Mouse (Mus musculus) forebrain, embryonic 13.5 days (tissue): ENCODE measurements around the gene Ssc4d. TPM values are rescaled to one million over a fixed set of nuclear protein-coding genes. Genes with fewer than 3 reads are reported as not detected.

ENCODE experiments used
- ATAC-seq: fragments of 200-750 bp; cut with Nextera tagmentation; 2 replicates; pipeline ENCODE4 v1.8.0; 2017
- H3K27ac ChIP-seq: fragments of 300-500 bp; sonication (generic); 2 replicates; pipeline ENCODE4 v1.5.1; 2015; ENCODE audit warnings: inconsistent platforms, mild to moderate bottlenecking, moderate library complexity
- H3K27me3 ChIP-seq: fragments of 300-500 bp; sonication (generic); 2 replicates; pipeline ENCODE4 v1.6.1; 2015; ENCODE audit warnings: mild to moderate bottlenecking, inconsistent platforms
- H3K36me3 ChIP-seq: fragments of 300-500 bp; sonication (generic); 2 replicates; pipeline ENCODE4 v1.6.1; 2015; ENCODE audit warnings: mild to moderate bottlenecking, inconsistent platforms; ENCODE audit not compliant: poor library complexity, severe bottlenecking
- H3K4me1 ChIP-seq: fragments of 300-500 bp; sonication (generic); 2 replicates; pipeline ENCODE4 v1.6.1; 2015; ENCODE audit warnings: inconsistent platforms
- H3K4me2 ChIP-seq: fragments of 300-500 bp; sonication (generic); 2 replicates; pipeline ENCODE4 v1.6.1; 2015; ENCODE audit warnings: inconsistent platforms, mild to moderate bottlenecking, moderate library complexity
- H3K4me3 ChIP-seq: fragments of 300-500 bp; sonication (generic); 2 replicates; pipeline ENCODE4 v1.5.1; 2015; ENCODE audit warnings: mild to moderate bottlenecking, inconsistent platforms
- H3K9ac ChIP-seq: fragments of 300-500 bp; sonication (generic); 2 replicates; pipeline ENCODE4 v1.6.1; 2015; ENCODE audit warnings: mild to moderate bottlenecking, inconsistent platforms
- H3K9me3 ChIP-seq: fragments of 300-500 bp; sonication (generic); replicated peaks from 2 replicates; pipeline ENCODE4 v1.6.1; 2016; ENCODE audit warnings: inconsistent platforms
- WGBS: fragments of 180-500 bp; shearing (Covaris S2); methylation state at CpG from one replicate; pipeline ENCODE4 v1.1.7; 2015; 5-methylcytosine and 5-hydroxymethylcytosine counted together
- polyA plus RNA-seq: library from polyadenylated mRNA; unstranded; fragments of >200 nt; fragmentation: Nextera tagmentation; extraction: Ambion mirVana; gene quantifications from 2 replicates; pipeline ENCODE4 v1.2.1, GENCODE M21; 2015

Gene Ssc4d
- polyA plus RNA-seq, 1 experiment from 2014 or later, result 0.48 TPM

GRCm38 (mm10) chr5:135971876-135972275 lies 2.5 kb downstream of the Ssc4d start:
- no peak for ATAC-seq
- Histone ChIP-seq H3K27ac (no peak overlapping the region), H3K36me3 (no peaks in the 10 kb centered on the region), H3K9ac (no peak overlapping the region), H3K27me3 (no peaks in the 10 kb centered on the region), H3K4me3 (no peak overlapping the region), H3K4me1 (no peaks in the 10 kb centered on the region), H3K4me2 (no peak overlapping the region), H3K9me3 (no peaks in the 10 kb centered on the region)
- WGBS, result 91% methylated on average over 7 of the region's 7 CpGs

DNA sequence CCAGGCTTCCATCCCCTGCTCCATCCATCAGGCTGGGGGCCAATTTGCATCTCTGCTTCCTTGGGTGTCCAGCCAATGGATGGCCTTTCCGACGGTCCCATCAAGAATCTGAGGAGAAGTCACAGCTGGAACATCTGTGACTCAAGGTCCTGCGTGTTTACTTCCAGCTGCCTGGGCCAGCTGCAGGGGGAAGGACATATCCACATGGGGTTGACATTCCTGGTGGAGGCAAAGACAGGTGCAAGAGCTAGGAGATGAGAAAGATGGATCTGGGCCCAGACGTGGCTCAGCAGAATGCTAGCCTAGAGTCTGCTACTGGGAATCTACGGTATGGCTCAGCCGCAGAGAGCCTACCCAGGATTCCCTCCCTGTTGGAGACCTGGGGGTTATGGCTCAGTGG lies 4.1 kb downstream of the Ssc4d start:
- no peak for ATAC-seq
- H3K4me3 ChIP-seq, result no peak overlapping the region
- H3K36me3 ChIP-seq, result no peaks in the 10 kb centered on the region
- H3K27me3 ChIP-seq, result no peaks in the 10 kb centered on the region
- no peak overlapping the region for H3K4me2 ChIP-seq
- WGBS, result 89% methylated on average over 6 of the region's 6 CpGs
- H3K9ac ChIP-seq, result no peak overlapping the region
- no peaks in the 10 kb centered on the region for H3K9me3 ChIP-seq
- 0 out of 2 replicates have a peak, but pooled peaks cover 6% of the 10 kb centered on the region for H3K4me1 ChIP-seq
- H3K27ac ChIP-seq, result no peak overlapping the region

GRCm38 (mm10) chr5:135968781-135969180 lies 5.5 kb downstream of the Ssc4d start:
- H3K9ac ChIP-seq, result no peak overlapping the region
- no peak overlapping the region for H3K27ac ChIP-seq
- no peak overlapping the region for H3K4me3 ChIP-seq
- no peaks in the 10 kb centered on the region for H3K9me3 ChIP-seq
- 0 out of 2 replicates have a peak, but pooled peaks cover 6% of the 10 kb centered on the region for H3K4me1 ChIP-seq
- no peak overlapping the region for H3K4me2 ChIP-seq
- WGBS, result 56% methylated on average over 1 of the region's 1 CpGs
- no peaks in the 10 kb centered on the region for H3K27me3 ChIP-seq
- no peaks in the 10 kb centered on the region for H3K36me3 ChIP-seq
- no peak for ATAC-seq

- ATAC-seq, result no peak
- H3K27ac ChIP-seq, result no peak overlapping the region
- WGBS, result 65% methylated on average over 9 of the region's 9 CpGs
Observed at GRCm38 (mm10) chr5:135966866-135967265, 7.5 kb downstream of the Ssc4d start.

DNA sequence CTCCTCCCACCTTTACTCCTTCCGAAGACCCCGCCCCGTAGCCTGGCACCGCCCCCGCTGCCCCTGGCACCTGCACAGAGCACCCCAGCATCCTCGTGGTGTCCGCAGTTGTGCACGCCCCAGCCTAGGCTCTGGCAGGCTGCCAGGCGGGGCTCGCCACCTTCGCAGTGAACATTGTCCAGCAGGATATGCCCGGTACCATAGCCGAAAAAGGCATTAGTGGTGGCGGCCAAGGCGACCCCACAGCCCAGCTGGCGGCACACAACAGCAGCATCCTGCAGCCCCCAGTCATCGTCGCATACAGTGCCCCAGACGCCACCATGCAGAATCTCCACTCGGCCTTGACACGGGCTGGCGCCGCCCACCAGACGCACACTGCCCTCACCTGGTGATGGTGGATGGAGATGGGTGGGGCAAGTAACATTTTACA lies 8.8 kb downstream of the Ssc4d start:
- Histone ChIP-seq H3K27me3 (no peaks in the 10 kb centered on the region), H3K4me1 (peaks cover 18% of the 10 kb centered on the region), H3K27ac (no peak overlapping the region), H3K9me3 (no peaks in the 10 kb centered on the region), H3K4me3 (peak overlapping the region; percentile 16; the same call in 1 of the 2 replicates), H3K4me2 (peak overlapping the region; percentile 45), H3K9ac (0 out of 2 replicates have a peak overlapping the region, but pooled peaks have one; percentile 27), H3K36me3 (no peaks in the 10 kb centered on the region)
- 11% methylated on average over 24 of the region's 24 CpGs for WGBS
- no peak for ATAC-seq

More at GRCm38 (mm10) chr5:135966866-135967265, 7.5 kb downstream of the Ssc4d start:
- Histone ChIP-seq H3K27me3 (no peaks in the 10 kb centered on the region), H3K36me3 (no peaks in the 10 kb centered on the region), H3K9me3 (no peaks in the 10 kb centered on the region), H3K4me1 (peaks cover 14% of the 10 kb centered on the region), H3K9ac (no peak overlapping the region), H3K4me2 (no peak overlapping the region), H3K4me3 (no peak overlapping the region)

GRCm38 (mm10) chr5:135963280-135963627 lies 11.1 kb downstream of the Ssc4d start:
- H3K27ac ChIP-seq, result peak overlapping the region; percentile 96
- H3K4me3 ChIP-seq, result peak overlapping the region; percentile 56
- H3K4me2 ChIP-seq, result peak overlapping the region; percentile 92
- peak overlapping the region; percentile 86 for H3K9ac ChIP-seq
- WGBS, result 5% methylated on average over 5 of the region's 6 CpGs
- H3K36me3 ChIP-seq, result no peaks in the 10 kb centered on the region
- H3K4me1 ChIP-seq, result peaks cover 18% of the 10 kb centered on the region
- no peaks in the 10 kb centered on the region for H3K27me3 ChIP-seq
- no peaks in the 10 kb centered on the region for H3K9me3 ChIP-seq
- ATAC-seq, result no peak

DNA sequence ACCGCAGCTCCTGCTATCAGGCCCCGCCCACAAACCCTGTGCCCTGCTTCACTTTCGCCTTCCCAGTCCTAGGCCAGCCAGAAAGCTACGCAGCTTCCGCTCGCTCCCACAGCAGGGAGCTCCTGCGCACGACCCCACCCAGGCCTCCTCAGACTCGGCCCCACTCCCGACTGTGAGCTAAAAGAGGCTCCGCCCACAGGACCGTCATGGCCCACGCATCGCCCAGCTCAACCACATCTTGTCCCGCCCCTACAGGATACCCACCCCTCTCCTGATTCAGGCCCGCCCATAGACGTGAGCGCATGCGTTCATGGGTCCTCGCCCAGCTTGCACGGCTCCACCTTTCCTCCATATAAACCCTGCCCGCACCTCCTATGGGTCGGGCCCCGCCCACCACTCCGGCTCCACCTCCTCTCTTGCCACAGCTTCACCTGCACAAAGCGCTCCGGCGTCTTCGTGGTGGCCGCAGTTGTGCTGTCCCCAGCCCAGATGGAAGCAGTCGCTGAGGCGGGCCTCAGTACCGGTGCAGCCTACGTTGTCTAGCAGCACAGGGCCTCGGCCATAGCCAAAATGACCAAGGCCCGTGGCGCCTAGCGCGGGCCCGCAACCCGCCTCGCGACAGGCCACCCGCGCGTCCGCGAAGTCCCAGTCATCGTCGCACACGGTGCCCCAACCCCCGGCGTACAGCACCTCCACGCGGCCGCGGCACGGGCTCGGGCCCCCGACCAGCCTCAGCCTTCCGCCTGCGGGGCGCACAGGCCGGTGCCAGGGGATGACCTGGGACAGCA lies 11.6 kb downstream of the Ssc4d start:
- peak overlapping the region; percentile 86 for H3K9ac ChIP-seq
- H3K27ac ChIP-seq, result peak overlapping the region; percentile 96
- H3K4me1 ChIP-seq, result peaks cover 23% of the 10 kb centered on the region
- no peaks in the 10 kb centered on the region for H3K36me3 ChIP-seq
- under 1% methylated on average over 62 of the region's 64 CpGs for WGBS
- ATAC-seq, result peak; percentile 97
- H3K4me2 ChIP-seq, result peak overlapping the region; percentile 92
- peak overlapping the region; percentile 56 for H3K4me3 ChIP-seq
- H3K9me3 ChIP-seq, result no peaks in the 10 kb centered on the region
- no peaks in the 10 kb centered on the region for H3K27me3 ChIP-seq

GRCm38 (mm10) chr5:135962125-135962491 lies 12.2 kb downstream of the Ssc4d start:
- peak overlapping the region; percentile 96 for H3K27ac ChIP-seq
- H3K9ac ChIP-seq, result peak overlapping the region; percentile 54
- H3K4me1 ChIP-seq, result peaks cover 24% of the 10 kb centered on the region
- H3K4me2 ChIP-seq, result peak overlapping the region; percentile 92
- WGBS, result under 1% methylated on average over 11 of the region's 11 CpGs
- no peaks in the 10 kb centered on the region for H3K27me3 ChIP-seq
- H3K4me3 ChIP-seq, result peak overlapping the region; percentile 56
- H3K36me3 ChIP-seq, result no peaks in the 10 kb centered on the region
- ATAC-seq, result no peak
- no peaks in the 10 kb centered on the region for H3K9me3 ChIP-seq

DNA sequence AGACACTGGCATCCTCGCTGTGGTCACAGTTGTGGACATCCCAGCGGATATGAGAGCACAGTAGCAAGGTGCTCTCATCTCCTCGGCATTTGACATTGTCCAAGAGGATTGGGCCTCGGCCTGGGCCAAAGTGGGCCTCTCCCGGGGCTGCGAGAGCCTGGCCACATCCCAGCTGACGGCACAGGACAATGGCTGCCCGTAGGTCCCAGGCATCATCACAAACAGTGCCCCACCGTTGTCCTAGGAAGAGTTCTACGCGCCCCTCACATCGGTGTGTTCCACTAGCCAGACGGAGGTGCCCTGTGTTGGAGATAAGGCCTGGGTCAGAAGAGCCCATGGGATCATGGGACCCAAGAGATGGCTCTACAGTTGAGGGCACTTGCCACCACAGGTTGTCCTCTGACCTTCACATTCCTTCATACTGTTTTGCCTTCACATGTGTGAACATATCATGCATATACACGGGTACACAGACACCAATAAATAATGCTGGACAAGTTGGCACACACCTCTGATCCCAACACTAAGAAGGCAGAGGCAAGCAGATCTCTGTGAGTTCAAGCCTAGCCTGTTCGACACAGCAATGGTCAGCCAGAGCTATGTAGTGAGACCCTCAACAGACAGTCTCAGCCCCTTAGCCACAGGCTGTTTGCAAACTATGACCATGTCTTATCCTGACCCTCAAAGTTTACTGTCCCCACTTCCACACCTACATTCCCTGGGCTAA lies 13.3 kb downstream of the Ssc4d start:
- Histone ChIP-seq H3K9ac (no peak overlapping the region), H3K4me1 (peaks cover 30% of the 10 kb centered on the region), H3K4me3 (no peak overlapping the region), H3K9me3 (no peaks in the 10 kb centered on the region), H3K4me2 (no peak overlapping the region), H3K27ac (0 out of 2 replicates have a peak overlapping the region, but pooled peaks have one; percentile 96), H3K36me3 (no peaks in the 10 kb centered on the region), H3K27me3 (no peaks in the 10 kb centered on the region)
- no peak for ATAC-seq
- 94% methylated on average over 15 of the region's 15 CpGs for WGBS

DNA sequence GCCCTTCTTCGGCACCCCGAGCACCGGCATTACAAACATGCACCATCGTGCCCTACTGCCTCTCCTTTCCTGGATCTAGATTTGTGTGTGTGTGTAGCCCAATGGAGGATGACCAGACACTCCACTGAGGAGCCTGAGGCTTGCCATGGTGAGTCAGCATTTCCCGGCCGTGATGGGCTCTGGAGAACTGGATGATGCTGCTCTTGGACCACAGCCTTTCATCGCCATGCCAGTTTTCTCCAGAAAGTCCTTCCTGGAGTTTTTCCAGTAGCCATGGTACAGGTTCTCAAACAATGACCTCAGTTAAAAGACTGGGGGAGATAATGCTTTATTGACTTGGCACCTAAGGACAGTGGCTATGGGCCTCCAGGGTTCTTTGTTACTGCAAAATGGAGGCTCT lies 14.4 kb downstream of the Ssc4d start:
- Histone ChIP-seq H3K27me3 (no peaks in the 10 kb centered on the region), H3K4me1 (peaks cover 24% of the 10 kb centered on the region), H3K36me3 (no peaks in the 10 kb centered on the region), H3K9me3 (no peaks in the 10 kb centered on the region), H3K9ac (no peak overlapping the region), H3K4me2 (no peak overlapping the region), H3K4me3 (no peak overlapping the region), H3K27ac (no peak overlapping the region)
- ATAC-seq, result no peak
- 95% methylated on average over 7 of the region's 7 CpGs for WGBS

GRCm38 (mm10) chr5:135958367-135958766 lies 16.0 kb downstream of the Ssc4d start:
- Histone ChIP-seq H3K9ac (no peak overlapping the region), H3K4me3 (no peak overlapping the region), H3K27me3 (no peaks in the 10 kb centered on the region), H3K27ac (no peak overlapping the region), H3K4me2 (peak overlapping the region; percentile 54), H3K36me3 (no peaks in the 10 kb centered on the region), H3K4me1 (peaks cover 22% of the 10 kb centered on the region), H3K9me3 (no peaks in the 10 kb centered on the region)
- ATAC-seq, result no peak
- 93% methylated on average over 4 of the region's 4 CpGs for WGBS

DNA sequence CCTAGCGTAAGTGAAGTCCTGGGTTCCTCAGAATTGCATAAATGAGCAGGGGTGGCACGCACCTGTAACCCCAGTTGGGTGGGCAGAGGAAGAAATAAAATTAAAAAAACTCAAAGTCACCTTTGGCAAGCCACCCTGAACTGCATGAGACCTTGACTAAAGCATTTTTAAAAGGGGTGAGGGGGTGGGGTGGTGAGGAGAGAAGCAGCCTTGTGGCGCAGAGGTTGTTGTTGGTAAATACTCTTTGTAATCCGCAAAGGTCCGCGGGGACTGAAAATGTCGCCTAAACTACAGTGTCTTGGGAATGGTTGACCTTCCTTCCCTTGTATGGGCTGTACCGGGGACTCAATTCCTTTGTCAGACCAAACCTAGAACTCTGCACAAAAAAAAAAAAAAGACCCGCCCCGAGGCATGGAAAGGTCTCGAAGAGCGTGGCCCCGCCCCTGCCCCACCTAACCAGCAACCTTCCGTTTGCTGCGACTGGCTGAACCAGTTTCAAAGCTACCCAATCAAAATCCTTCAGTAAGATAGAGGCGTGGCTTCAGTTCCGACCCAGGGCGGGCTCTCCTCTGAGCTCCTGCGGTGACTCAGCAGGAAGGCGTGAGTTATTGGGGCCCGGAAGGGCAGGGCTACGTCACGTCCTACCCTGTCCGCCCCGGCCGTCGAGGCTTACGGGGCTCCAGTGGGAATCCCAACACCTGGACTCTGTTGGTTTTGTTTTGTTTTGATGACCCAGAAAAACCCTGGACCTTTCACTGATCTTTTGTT lies 16.9 kb downstream of the Ssc4d start:
- 9% methylated on average over 28 of the region's 28 CpGs for WGBS
- Histone ChIP-seq H3K9ac (no peak overlapping the region; the same call in 1 of the 2 replicates), H3K9me3 (no peaks in the 10 kb centered on the region), H3K4me1 (peaks cover 18% of the 10 kb centered on the region), H3K27ac (peak overlapping the region; percentile 65), H3K27me3 (no peaks in the 10 kb centered on the region), H3K4me2 (peak overlapping the region; percentile 54), H3K4me3 (peak overlapping the region; percentile 37), H3K36me3 (no peaks in the 10 kb centered on the region)
- ATAC-seq, result peak; percentile 79
